Mouse (Mus musculus) thymus, postnatal 25 days (tissue): Measurements from ENCODE around the gene Tns1.

ENCODE experiments used
- DNase-seq: peaks from one replicate; pipeline ENCODE4 v3.0.0; 2022

Tns1 gene

DNA sequence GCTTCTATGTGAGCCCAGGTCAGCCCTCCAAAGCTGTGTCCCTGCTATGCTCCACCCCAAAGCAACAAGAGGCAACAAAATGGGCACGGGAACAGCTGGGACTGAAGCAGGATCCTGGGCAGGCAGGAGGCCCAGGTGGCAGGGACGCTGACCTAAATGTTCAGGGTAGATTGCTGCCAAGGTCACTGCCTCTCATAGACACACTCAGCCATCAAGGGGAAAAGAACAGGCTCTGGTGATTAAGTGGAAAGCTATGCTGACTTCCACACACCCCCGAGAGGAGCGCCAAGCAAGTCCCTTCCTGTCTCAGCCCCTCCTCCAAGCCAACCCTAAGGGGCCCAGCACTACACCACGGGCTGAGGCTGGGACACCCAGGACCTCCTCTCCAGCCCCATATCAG, 115.8 kb downstream of the Tns1 start:
- DNase-seq, result no peak

GRCm38 (mm10) chr1:74007398-74008050, 116.7 kb downstream of the Tns1 start:
- peak; percentile 14 for DNase-seq

DNA sequence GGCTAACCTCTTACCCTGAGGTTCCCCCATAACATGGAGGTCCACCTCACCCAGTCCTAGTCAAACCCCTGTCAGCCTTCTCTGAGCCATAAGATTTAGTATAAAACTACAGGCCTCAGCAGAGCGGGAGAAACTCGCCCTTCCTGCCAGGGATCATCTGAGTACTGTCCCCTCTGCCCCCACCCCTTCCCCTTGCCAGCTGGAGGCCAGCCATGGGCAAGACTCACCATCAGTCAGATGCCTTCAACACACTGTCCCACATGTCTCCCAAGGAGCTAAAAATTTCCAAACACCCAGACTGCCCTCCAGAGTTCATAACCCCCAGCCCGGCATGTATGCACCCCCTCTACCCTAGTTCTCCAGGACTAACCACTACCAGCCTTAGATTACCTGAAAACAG, 119.2 kb downstream of the Tns1 start:
- no peak for DNase-seq

GRCm38 (mm10) chr1:74003723-74004122, 120.5 kb downstream of the Tns1 start:
- DNase-seq, result no peak

DNA sequence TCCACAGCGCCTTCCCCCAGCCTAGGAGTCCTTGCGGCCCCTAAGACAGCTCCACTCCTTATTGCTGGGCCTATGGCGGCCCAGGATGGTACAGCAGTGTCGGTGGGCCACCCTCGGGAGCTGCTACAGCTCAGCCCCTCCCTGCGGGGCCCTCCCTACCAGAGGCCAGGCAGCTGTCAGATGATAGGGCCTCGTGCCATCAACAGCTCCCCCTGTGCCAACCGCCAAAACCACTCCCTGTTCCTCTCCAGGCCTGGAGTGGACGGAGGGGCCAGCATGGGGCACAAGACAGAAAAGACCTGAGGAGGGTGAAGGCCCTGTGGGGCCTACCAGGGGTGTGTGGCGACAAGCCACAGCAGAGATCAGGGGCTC, 122.8 kb downstream of the Tns1 start:
- no peak for DNase-seq

DNA sequence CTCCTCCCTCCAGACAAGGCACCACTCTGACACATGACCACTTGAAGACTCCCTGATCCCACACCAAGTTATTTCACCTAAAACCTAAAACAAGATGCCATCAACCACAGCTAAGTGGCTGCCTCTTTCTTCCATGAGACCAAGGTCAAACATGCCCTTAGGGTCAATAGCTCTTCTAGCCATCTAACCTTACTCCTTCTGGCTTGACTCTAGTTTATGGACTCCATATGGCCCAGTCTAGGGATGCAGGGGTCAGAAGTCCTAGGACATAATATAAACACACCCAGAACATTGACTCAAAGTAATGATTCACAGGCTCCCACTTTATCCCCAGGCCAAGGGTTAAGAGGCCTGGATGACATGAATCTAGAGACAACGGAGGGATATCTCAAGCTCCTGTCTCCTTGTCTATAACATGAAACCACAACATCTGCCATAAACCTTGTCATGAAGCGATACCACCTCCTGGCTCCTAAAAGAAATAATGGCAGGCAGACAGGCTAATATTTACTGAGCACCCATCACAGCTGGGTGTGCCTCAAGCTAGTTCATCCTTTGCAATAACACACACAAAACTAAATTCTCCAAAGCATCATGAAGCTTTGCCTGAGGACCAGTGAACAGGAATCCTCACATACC, 123.3 kb downstream of the Tns1 start:
- DNase-seq, result no peak

GRCm38 (mm10) chr1:74000191-74000651, 124.0 kb downstream of the Tns1 start:
- DNase-seq, result no peak

DNA sequence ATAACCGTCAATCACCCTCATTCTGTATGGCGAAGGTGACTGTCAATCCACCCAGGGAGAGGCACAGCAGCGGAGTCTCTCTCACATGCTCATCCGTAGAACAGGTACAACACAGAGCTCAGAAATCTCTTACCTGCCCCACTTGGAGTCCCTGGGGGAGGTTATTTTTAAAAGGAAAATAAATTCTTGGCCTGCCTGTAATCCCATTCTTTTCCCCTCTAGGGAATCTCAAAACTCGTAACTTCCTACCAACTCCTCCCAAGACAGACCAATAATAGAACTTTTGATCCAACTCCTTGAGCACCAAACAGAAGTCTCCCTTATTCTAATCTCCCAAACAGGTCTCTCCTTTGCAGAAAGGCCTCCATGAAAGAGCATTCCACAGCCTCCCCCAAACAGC, 124.7 kb downstream of the Tns1 start:
- DNase-seq, result no peak

GRCm38 (mm10) chr1:73998925-73999375, 125.3 kb downstream of the Tns1 start:
- DNase-seq, result no peak

DNA sequence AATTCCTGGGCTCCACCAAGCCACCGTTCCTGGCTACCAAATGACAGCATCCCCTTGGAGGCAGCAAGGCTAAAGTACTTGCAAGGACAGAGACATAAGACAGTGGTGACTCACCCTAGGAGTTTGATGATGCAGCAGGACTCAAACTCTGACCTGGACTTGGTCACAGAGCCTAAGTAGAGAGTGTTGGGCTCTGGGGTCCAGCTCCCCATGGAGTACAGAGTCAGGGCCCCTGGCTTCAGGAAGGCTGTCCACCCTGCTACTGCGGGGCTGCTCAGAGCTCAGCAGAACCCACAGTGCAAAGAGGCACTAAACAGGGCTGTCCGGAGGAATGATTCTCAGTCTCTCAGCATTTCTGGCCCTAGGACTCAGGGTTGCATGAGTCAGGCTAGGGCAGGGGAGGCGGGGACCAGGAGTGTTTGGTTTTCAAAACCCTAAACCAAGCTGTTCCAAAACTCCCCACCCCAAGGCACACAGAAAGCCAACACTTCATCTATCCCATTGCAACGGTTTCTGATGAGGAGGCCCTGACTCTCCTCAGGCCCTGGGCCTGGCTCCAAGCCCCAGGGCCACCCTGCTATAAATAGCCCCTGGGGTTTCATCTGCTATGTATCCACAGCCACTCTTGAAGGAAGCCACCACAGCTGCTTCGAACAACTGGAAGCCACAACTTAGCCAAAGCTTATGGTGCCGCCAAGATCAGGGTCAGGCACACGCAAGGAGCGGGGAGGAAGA, 126.0 kb downstream of the Tns1 start:
- no peak for DNase-seq

- no peak for DNase-seq
Measured at GRCm38 (mm10) chr1:73997341-73997740, 126.9 kb downstream of the Tns1 start.

- no peak for DNase-seq
Measured at GRCm38 (mm10) chr1:73996650-73997049, 127.6 kb downstream of the Tns1 start.

- peak; percentile 64 for DNase-seq
Measured at GRCm38 (mm10) chr1:73996209-73996608, 128.0 kb downstream of the Tns1 start.

DNA sequence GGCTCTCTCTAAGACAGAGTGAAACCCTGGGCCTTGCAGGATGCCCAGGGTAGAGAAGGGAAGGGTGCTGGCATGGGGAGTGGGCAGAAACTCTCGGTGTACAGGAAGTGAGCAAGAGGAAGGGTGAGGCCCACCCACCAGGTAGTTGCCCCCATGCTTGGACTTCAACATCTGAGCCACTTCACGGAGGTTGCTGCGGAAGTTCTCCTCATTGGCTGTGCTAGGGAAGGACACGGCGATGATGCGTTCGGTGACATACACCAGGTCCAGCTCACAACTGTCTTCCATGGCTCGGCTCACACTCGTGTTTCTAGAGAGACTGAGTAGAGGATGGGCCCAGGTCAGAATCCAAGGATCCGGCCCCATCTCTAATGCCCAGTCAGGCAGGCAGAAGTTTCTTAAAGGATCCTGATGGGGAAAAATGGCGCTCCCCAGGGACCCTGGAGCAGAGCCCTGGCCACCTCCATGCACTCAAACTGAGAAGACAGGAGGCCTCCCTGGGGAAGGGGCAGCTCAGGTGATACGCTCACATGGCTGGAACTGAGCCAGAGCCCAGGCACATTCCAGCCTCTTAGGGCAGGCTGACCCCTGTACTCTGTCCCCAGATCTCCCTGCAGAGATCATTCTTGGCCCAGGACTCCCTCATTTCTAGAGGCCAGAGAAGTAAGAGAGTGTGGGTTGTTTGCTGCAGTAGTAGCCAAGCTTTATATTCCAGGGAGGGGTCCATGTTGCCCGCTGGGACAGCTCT, 129.0 kb downstream of the Tns1 start:
- no peak for DNase-seq

DNA sequence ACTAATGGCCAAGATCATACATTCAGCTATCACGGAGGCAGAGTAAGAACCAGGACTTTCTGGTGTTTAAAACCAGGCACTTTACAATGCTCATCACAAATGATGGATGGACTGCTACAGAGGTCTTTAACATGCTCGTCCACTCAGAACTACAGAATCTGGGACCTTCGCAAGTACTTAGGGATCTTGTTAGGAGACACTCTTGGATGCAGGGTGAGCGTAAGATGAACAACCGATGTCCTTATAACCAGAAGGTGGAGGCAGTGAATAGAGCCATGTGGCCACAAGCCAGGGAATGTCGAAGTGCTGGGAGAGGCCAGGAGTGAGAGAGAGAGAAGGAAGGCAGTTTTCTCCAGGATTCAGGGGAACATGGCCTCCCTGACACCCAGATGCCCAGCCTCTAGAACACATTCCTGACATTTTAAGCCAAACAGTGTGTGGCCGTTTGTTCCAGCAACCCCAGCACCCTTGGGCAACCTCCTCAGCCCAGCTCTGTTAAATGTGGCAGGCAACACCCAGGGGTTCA, 130.3 kb downstream of the Tns1 start:
- no peak for DNase-seq

DNA sequence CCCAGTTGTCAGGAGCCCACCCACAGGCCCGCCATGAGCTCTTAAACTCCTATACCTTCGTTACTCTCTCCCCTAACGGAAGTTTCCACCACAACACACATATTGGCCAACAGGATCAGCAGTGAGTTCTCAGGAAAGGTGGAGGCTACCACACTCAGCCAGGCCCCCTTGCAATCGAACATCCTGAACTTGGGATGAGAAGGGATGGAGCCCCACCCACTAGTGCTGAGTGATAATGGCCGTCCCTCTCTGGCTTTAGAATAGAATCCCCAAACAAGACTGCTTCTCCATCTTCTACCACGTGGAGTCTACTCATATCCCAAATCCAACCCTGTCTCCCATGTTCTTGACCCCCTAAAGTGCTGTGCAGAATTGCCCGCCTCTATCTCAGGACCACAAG, 131.0 kb downstream of the Tns1 start:
- DNase-seq, result no peak

GRCm38 (mm10) chr1:73992201-73992938, 131.9 kb downstream of the Tns1 start:
- no peak for DNase-seq

DNA sequence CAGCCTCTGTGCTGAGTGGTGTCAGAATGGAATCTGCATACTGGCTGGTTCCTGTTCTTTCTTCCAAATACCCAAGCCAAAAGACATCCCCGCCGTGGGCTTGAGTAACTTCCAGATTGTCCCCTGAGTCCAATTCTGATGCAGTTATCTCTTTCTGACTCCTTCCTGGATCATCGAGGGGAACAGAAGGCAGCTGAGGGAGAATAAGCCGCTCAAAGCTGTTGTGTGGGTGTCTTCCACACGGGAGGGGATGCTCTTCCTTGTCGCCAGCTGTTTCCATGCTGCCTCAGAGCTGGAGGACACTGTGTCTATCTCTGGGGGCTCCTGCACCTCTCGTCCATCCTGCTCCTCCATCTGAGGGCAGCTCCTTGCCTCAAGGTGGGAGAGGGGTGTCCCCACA, 133.0 kb downstream of the Tns1 start:
- DNase-seq, result no peak

DNA sequence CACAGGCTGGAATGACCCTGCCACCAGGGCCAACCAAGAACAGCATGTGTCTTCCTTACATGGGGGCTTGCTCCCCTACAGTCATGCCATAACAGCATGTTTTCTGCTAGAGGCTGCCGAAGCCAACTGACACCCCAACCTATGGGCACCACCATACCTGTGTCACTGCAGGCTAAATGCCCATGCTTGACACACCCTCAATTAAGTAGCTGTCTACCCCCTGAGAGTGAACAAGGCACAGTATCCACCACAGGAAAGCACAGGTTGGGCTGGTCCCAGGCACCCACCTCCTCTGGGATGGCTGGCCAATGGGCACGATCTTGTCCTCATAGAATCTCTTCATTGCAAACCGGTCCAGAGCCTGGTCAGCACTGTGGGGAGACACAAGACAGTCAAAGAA, 134.2 kb downstream of the Tns1 start:
- no peak for DNase-seq

- DNase-seq, result no peak
Measured at GRCm38 (mm10) chr1:73987705-73988201, 136.5 kb downstream of the Tns1 start.

GRCm38 (mm10) chr1:73986268-73987045, 137.8 kb downstream of the Tns1 start:
- DNase-seq, result peak; percentile 32
